Mouse (Mus musculus) kidney, adult 2 months (tissue): ENCODE data around the gene Tyk2.

Experiments used
- CTCF ChIP-seq: fragments of 200-500 bp; conservative IDR thresholded peaks from 2 replicates; pipeline ENCODE4 v1.5.1; 2011; ENCODE audit warnings: low read depth, mild to moderate bottlenecking, control low read depth, low read length, moderate library complexity, mixed read lengths; ENCODE audit not compliant: insufficient read depth, insufficient read length
- POLR2A ChIP-seq: fragments of 200-500 bp; IDR thresholded peaks from one replicate; pipeline ENCODE4 v1.6.1; 2011; ENCODE audit warnings: low read depth, low read length, control low read depth

GRCm38 (mm10) chr9:21073044-21073840 lies 57.8 kb downstream of the Tyk2 start, which contains the start of the genes Gm49373 and Fdx1l:
- TF ChIP-seq CTCF (no peak), POLR2A (peak; percentile 35)
